Mouse (Mus musculus): ENCODE measurements around the gene Agl.

DNA sequence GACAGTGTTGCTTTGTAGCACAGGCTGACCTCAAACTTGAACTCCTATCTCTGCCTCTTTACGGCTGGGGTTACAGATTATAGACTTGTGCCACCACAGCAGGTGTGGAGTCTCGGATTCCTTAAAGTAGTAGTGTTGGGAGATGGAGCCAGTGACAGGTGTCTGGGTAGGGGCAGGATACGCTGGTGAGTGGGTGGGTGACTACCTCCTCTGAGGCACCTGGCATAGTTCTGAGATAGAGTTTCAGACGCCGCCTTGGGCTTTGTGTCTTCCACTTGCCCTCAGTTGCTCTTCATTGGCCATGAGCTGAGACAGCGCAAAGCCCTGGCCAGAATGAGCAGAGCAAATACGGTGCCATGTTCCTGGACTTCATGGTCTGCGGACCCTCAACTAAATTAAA lies 22.1 kb downstream of the Agl start:
- TF ChIP-seq CTCF (IDR thresholded peaks at IDR 0.05; ENCODE audit: extremely low read depth, insufficient read length, insufficient replicate concordance, low read depth, low read length) (no peak), POLR2A (IDR thresholded peaks at IDR 0.05; ENCODE audit: low read depth, low read length) (no peak)

Measured in small intestine, adult 2 months (tissue).